Mouse (Mus musculus): ENCODE data around the gene Sgcg.

GRCm38 (mm10) chr14:61238751-61239150, 19.5 kb downstream of the Sgcg start:
- TF ChIP-seq CTCF (IDR thresholded peaks at IDR 0.05; ENCODE audit: borderline replicate concordance, extremely low read depth, insufficient read depth, insufficient read length) (no peak), POLR2A (IDR thresholded peaks at IDR 0.05; ENCODE audit: borderline replicate concordance, extremely low read depth, insufficient read depth, insufficient read length, poor library complexity, severe bottlenecking) (no peak)

Data from brain, embryonic 14.5 days (tissue).